In genomic region chr10:40500723-40501245, GRCm38 (mm10) we compare ENCODE assay signal across 25 mouse cellular contexts.
DNase-seq lines count a peak whose midpoint lies in the region; TF ChIP-seq lines count a peak whose summit lies in the region.
"Had no signal": no experiment of that assay in that cellular context is flagged by ENCODE, and none has a peak within 500 bp of the region (broad histone marks: within the 10 kb centered on the region; RNA-seq: fewer than 3 reads in every experiment).

No protein-coding gene starts in this region.

- no peak for TF ChIP-seq CTCF in gastrocnemius, adult 2 months (IDR thresholded peaks at IDR 0.05)

- no peak overlapping the region for H3K4me3 ChIP-seq in gastrocnemius, adult 2 months
- H3K4me3 ChIP-seq: erythroblast, embryonic 14.5 days; heart, embryonic 13.5 days; hindbrain, embryonic 15.5 days; liver, embryonic 12.5 days; megakaryocyte, embryonic 14.5 days; midbrain, embryonic 13.5 days; neural tube, embryonic 15.5 days had no signal

- DNase-seq in gastrocnemius, adult 2 months = no peak
- no peak for DNase-seq in gastrocnemius, postnatal 25 days
- DNase-seq in thymus, postnatal 14 days = peak; percentile 29
- DNase-seq in thymus, postnatal 0 days (ENCODE audit: low spot score) = no peak
- DNase-seq in Muller cell, postnatal 12 days (ENCODE audit: inconsistent ontology term) = peak; percentile 69
- no peak for DNase-seq in natural killer cell, adult 2 months (ENCODE audit: low spot score in 2 of 2)
- DNase-seq in kidney, postnatal 14 days = no peak
- DNase-seq: B cell, adult 2 months; cerebellum, adult 11 months; cerebellum, adult 9-11 months; heart, postnatal 10 days; kidney, adult 2 months; liver, postnatal 0 days; lung, postnatal 4 days; right cerebral cortex, adult 18-20 months; spleen, adult 18-20 months; thymus, postnatal 36 days had no signal

- peak overlapping the region; percentile 56; the same call in 1 of the 2 replicates for H3K27ac ChIP-seq in gastrocnemius, adult 2 months
- H3K27ac ChIP-seq: heart, embryonic 13.5 days; kidney, postnatal 0 days; midbrain, embryonic 13.5 days had no signal

- intact Hi-C loops in gastrocnemius, adult 2 months (cut with DNase I) = no loop called here

Comparison
In these comparisons a context has a peak if more than half of its experiments do, and no peak if none do; other contexts are left out.
1. DNase-seq: peak in thymus, postnatal 14 days (single experiment) and Muller cell, postnatal 12 days (single experiment); none in gastrocnemius, adult 2 months (single experiment), gastrocnemius, postnatal 25 days (single experiment), thymus, postnatal 0 days (single experiment), natural killer cell, adult 2 months (0 of 2) and kidney, postnatal 14 days (single experiment).